Mouse (Mus musculus): ENCODE data around the gene Ppm1n.
A peak's percentile ranks its signal among the peaks of the same experiment; 100 is the strongest.

- TF ChIP-seq CTCF (IDR thresholded peaks at IDR 0.05; ENCODE audit: low read depth): no peak
- 0 out of 2 replicates have a peak, but pooled peaks have one; percentile 31 for TF ChIP-seq EP300 (IDR thresholded peaks at IDR 0.05; ENCODE audit: low read depth)
These were observed 41.5 kb downstream of the Ppm1n start for GRCm38 (mm10) chr7:19238344-19238743.
